Mouse (Mus musculus) MEL (cell line): ENCODE data around the gene Hhex. TPM values are rescaled to one million over a fixed set of nuclear protein-coding genes. Genes with fewer than 3 reads are reported as not detected.
A peak's percentile ranks its signal among the peaks of the same experiment; 100 is the strongest.

Experiments used
- DNase-seq: peaks from one replicate; pipeline ENCODE4 v3.0.0; 2011; ENCODE audit warnings: low read depth, low spot score
- H3K27ac ChIP-seq: 2 replicates; pipeline ENCODE4 v1.5.1; 2012; ENCODE audit warnings: low read depth, mild to moderate bottlenecking, control low read depth, low read length, moderate library complexity; ENCODE audit not compliant: control insufficient read depth
- H3K27me3 ChIP-seq, 2 experiments: fragments of 150-350 bp in 1 of 2; sonication (generic) in 1 of 2; 2 replicates each; pipeline ENCODE4 v1.6.1; 2012; ENCODE audit warnings: low read length in 2 of 2, mild to moderate bottlenecking in 2 of 2, improper control_type of control experiment in 1 of 2, moderate library complexity in 1 of 2; ENCODE audit not compliant: insufficient read depth in 2 of 2, control insufficient read depth in 1 of 2
- H3K36me3 ChIP-seq, 2 experiments: 2 replicates each; pipeline ENCODE4 v1.6.1; 2012 to 2014; ENCODE audit warnings: low read length in 2 of 2, improper control_type of control experiment in 1 of 2, inconsistent platforms in 1 of 2, mild to moderate bottlenecking in 1 of 2; ENCODE audit not compliant: insufficient read depth in 2 of 2, control insufficient read depth in 1 of 2
- H3K4me1 ChIP-seq, 2 experiments: fragments of 150-350 bp in 1 of 2; sonication (generic) in 1 of 2; 2 replicates each; pipeline ENCODE4 v1.6.1; 2012; ENCODE audit warnings: low read length in 2 of 2, improper control_type of control experiment in 1 of 2, mild to moderate bottlenecking in 1 of 2; ENCODE audit not compliant: insufficient read depth in 2 of 2, control insufficient read depth in 1 of 2
- H3K4me3 ChIP-seq, 2 experiments: fragments of 150-350 bp in 1 of 2; sonication (generic) in 1 of 2; 2 replicates each; pipeline ENCODE4 v1.5.1; 2012; ENCODE audit warnings: low read depth in 2 of 2, low read length in 2 of 2, mild to moderate bottlenecking in 2 of 2, moderate library complexity in 2 of 2, control low read depth in 1 of 2, improper control_type of control experiment in 1 of 2; ENCODE audit not compliant: control insufficient read depth in 1 of 2, insufficient read depth in 1 of 2
- H3K79me2 ChIP-seq: 2 replicates; pipeline ENCODE4 v1.6.1; 2012; ENCODE audit warnings: mild to moderate bottlenecking, low read length, moderate library complexity; ENCODE audit not compliant: control insufficient read depth, poor library complexity, insufficient read depth
- H3K9ac ChIP-seq: 2 replicates; pipeline ENCODE4 v1.6.1; 2012; ENCODE audit warnings: low read depth, mild to moderate bottlenecking, control low read depth, low read length, moderate library complexity; ENCODE audit not compliant: control insufficient read depth, poor library complexity, severe bottlenecking
- H3K9me3 ChIP-seq: fragments of 150-350 bp; sonication (generic); replicated peaks from 2 replicates; pipeline ENCODE4 v1.6.1; 2012; ENCODE audit warnings: mild to moderate bottlenecking, low read length, improper control_type of control experiment, moderate library complexity; ENCODE audit not compliant: insufficient read depth
- BHLHE40 ChIP-seq: IDR thresholded peaks from 2 replicates; pipeline ENCODE4 v1.6.1; 2012; ENCODE audit warnings: low read depth, mild to moderate bottlenecking, inconsistent platforms, low read length, improper control_type of control experiment, borderline replicate concordance
- CHD1 ChIP-seq: IDR thresholded peaks from 2 replicates; pipeline ENCODE4 v1.6.1; 2012; ENCODE audit warnings: low read depth, mild to moderate bottlenecking, inconsistent platforms, low read length, improper control_type of control experiment
- CHD2 ChIP-seq: IDR thresholded peaks from 2 replicates; pipeline ENCODE4 v1.6.1; 2011; ENCODE audit warnings: low read length, improper control_type of control experiment
- CTCF ChIP-seq, 3 experiments: IDR thresholded peaks in 2 of 3; conservative IDR thresholded peaks in 1 of 3; 2 replicates each; pipeline ENCODE4 v1.5.1; 2011 to 2012; ENCODE audit warnings: low read length in 3 of 3, low read depth in 2 of 3, mild to moderate bottlenecking in 2 of 3, improper control_type of control experiment in 1 of 3, inconsistent platforms in 1 of 3, mixed read lengths in 1 of 3, moderate library complexity in 1 of 3; ENCODE audit not compliant: control insufficient read depth in 1 of 3, insufficient read depth in 1 of 3, poor library complexity in 1 of 3, severe bottlenecking in 1 of 3
- E2F4 ChIP-seq: IDR thresholded peaks from 2 replicates; pipeline ENCODE4 v1.6.1; 2011; ENCODE audit warnings: low read depth, low read length, improper control_type of control experiment, borderline replicate concordance
- ELF1 ChIP-seq: IDR thresholded peaks from 2 replicates; pipeline ENCODE4 v1.6.1; 2014; ENCODE audit warnings: low read depth, mild to moderate bottlenecking, inconsistent platforms, low read length, improper control_type of control experiment, moderate library complexity
- ETS1 ChIP-seq: IDR thresholded peaks from 2 replicates; pipeline ENCODE4 v1.6.1; 2012; ENCODE audit warnings: low read depth, mild to moderate bottlenecking, inconsistent platforms, low read length, improper control_type of control experiment, moderate library complexity
- GATA1 ChIP-seq: IDR thresholded peaks from 2 replicates; pipeline ENCODE4 v1.6.1; 2011; ENCODE audit warnings: low read depth, low read length, improper control_type of control experiment
- HCFC1 ChIP-seq: IDR thresholded peaks from 2 replicates; pipeline ENCODE4 v1.6.1; 2012; ENCODE audit warnings: low read depth, mild to moderate bottlenecking, inconsistent platforms, low read length, improper control_type of control experiment, moderate library complexity
- JUND ChIP-seq: IDR thresholded peaks from 2 replicates; pipeline ENCODE4 v1.6.1; 2011; ENCODE audit warnings: low read depth, mild to moderate bottlenecking, improper control_type of control experiment, low read length
- KAT2A ChIP-seq: conservative IDR thresholded peaks from 2 replicates; pipeline ENCODE4 v1.6.1; 2012; ENCODE audit warnings: low read depth, low read length, improper control_type of control experiment, inconsistent platforms
- MAFK ChIP-seq: IDR thresholded peaks from 2 replicates; pipeline ENCODE4 v1.6.1; 2011; ENCODE audit warnings: low read depth, mild to moderate bottlenecking, low read length, improper control_type of control experiment, borderline replicate concordance
- MAX ChIP-seq: IDR thresholded peaks from 2 replicates; pipeline ENCODE4 v1.6.1; 2011; ENCODE audit warnings: low read length, improper control_type of control experiment
- MAZ ChIP-seq: IDR thresholded peaks from 2 replicates; pipeline ENCODE4 v1.6.1; 2012; ENCODE audit warnings: low read depth, mild to moderate bottlenecking, inconsistent platforms, low read length, improper control_type of control experiment
- MEF2A ChIP-seq: IDR thresholded peaks from 2 replicates; pipeline ENCODE4 v1.6.1; 2014; ENCODE audit warnings: low read depth, mild to moderate bottlenecking, inconsistent platforms, low read length, improper control_type of control experiment; ENCODE audit not compliant: poor library complexity, insufficient replicate concordance, severe bottlenecking; ENCODE audit errors: extremely low read depth
- MXI1 ChIP-seq: IDR thresholded peaks from 2 replicates; pipeline ENCODE4 v1.6.1; 2011; ENCODE audit warnings: mild to moderate bottlenecking, low read depth, low read length, improper control_type of control experiment
- MYC ChIP-seq: IDR thresholded peaks from 2 replicates; pipeline ENCODE4 v1.6.1; 2011; ENCODE audit warnings: low read depth, mild to moderate bottlenecking, low read length, improper control_type of control experiment, moderate library complexity
- NRF1 ChIP-seq: IDR thresholded peaks from 2 replicates; pipeline ENCODE4 v1.6.1; 2014; ENCODE audit warnings: low read depth, mild to moderate bottlenecking, inconsistent platforms, low read length, improper control_type of control experiment, moderate library complexity; ENCODE audit not compliant: poor library complexity, insufficient read depth, severe bottlenecking
- POLR2A ChIP-seq, 2 experiments: IDR thresholded peaks; 2 replicates each; pipeline ENCODE4 v1.6.1; 2011 to 2012; ENCODE audit warnings: low read length in 2 of 2, mild to moderate bottlenecking in 2 of 2, control low read depth in 1 of 2, improper control_type of control experiment in 1 of 2, low read depth in 1 of 2, moderate library complexity in 1 of 2; ENCODE audit not compliant: control insufficient read depth in 1 of 2, insufficient read depth in 1 of 2, poor library complexity in 1 of 2
- POLR2AphosphoS2 ChIP-seq: IDR thresholded peaks from 2 replicates; pipeline ENCODE4 v1.6.1; 2011; ENCODE audit warnings: low read length, improper control_type of control experiment
- POLR2AphosphoS5 ChIP-seq: IDR thresholded peaks from 2 replicates; pipeline ENCODE4 v1.6.1; 2012; ENCODE audit warnings: low read depth, borderline replicate concordance, mild to moderate bottlenecking, inconsistent platforms, low read length, moderate library complexity, mixed read lengths
- SIN3A ChIP-seq: IDR thresholded peaks from 2 replicates; pipeline ENCODE4 v1.6.1; 2012; ENCODE audit warnings: low read length, improper control_type of control experiment, inconsistent platforms
- SMC3 ChIP-seq: IDR thresholded peaks from 2 replicates; pipeline ENCODE4 v1.6.1; 2011; ENCODE audit warnings: low read depth, low read length, improper control_type of control experiment
- TAL1 ChIP-seq: IDR thresholded peaks from 2 replicates; pipeline ENCODE4 v1.6.1; 2012; ENCODE audit warnings: mild to moderate bottlenecking, inconsistent platforms, low read length, moderate library complexity, mixed read lengths
- TBP ChIP-seq: IDR thresholded peaks from 2 replicates; pipeline ENCODE4 v1.8.0; 2011; ENCODE audit warnings: low read depth, low read length, improper control_type of control experiment
- TCF12 ChIP-seq: IDR thresholded peaks from 2 replicates; pipeline ENCODE4 v1.6.1; 2014; ENCODE audit warnings: low read depth, mild to moderate bottlenecking, inconsistent platforms, low read length, improper control_type of control experiment, moderate library complexity
- USF1 ChIP-seq: IDR thresholded peaks from 2 replicates; pipeline ENCODE4 v1.6.1; 2014; ENCODE audit warnings: low read depth, mild to moderate bottlenecking, inconsistent platforms, low read length, improper control_type of control experiment, moderate library complexity
- ZC3H11A ChIP-seq: IDR thresholded peaks from 2 replicates; pipeline ENCODE4 v1.6.1; 2012; ENCODE audit warnings: low read depth, mild to moderate bottlenecking, inconsistent platforms, low read length, improper control_type of control experiment
- ZKSCAN1 ChIP-seq: IDR thresholded peaks from 2 replicates; pipeline ENCODE4 v1.6.1; 2012; ENCODE audit warnings: low read depth, mild to moderate bottlenecking, inconsistent platforms, low read length, improper control_type of control experiment, moderate library complexity
- ZNF384 ChIP-seq: IDR thresholded peaks from 2 replicates; pipeline ENCODE4 v1.6.1; 2012; ENCODE audit warnings: low read depth, mild to moderate bottlenecking, inconsistent platforms, low read length, improper control_type of control experiment
- polyA plus RNA-seq, 2 experiments: library from polyadenylated mRNA; stranded (reverse) in 1 of 2; unstranded in 1 of 2; fragments of >175 nt in 1 of 2; fragments of >200 nt in 1 of 2; gene quantifications; 2 replicates each; pipeline versions ENCODE4 v1.2.1 to v1.2.4; 2012; ENCODE audit warnings: low replicate concordance in 2 of 2, low read depth in 1 of 2; ENCODE audit not compliant: insufficient read length in 2 of 2, insufficient read depth in 1 of 2, missing spikeins in 1 of 2
- total RNA-seq: library from RNA; depleted of rRNA; stranded (reverse); fragments of 300-350 nt; gene quantifications from 2 replicates; pipeline ENCODE4 v1.2.3, GENCODE M21; 2012

Hhex gene
- total and polyA plus RNA-seq, 3 experiments, result not detected

DNA sequence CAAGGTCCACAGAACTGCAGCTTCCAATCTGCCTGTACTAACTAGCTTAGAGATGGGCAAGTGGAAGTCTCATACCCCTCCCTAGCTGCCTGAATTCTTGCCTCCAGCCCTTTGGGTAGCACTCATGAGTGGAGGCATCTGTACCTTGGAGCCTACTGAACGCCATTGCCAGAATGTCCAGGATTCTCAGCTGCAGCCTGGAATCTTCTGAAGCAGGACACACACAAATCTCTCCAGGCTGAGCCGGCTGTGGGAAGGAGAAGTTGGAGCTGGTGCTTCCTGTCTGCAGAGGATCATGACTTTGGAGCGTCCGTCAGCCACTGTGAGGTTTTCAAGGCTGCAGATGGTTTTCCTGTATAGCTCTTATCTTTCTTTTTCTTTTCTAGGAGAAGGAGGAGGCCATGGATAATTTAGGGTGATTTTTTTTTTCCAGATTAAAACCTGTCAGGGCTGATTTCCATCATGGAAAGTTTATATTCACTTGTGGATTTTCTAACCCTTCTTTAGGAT lies 9.1 kb downstream of the Hhex start:
- DNase-seq, result peak; percentile 28
- H3K27ac ChIP-seq, result no peak overlapping the region
- H3K79me2 ChIP-seq, result no peaks in the 10 kb centered on the region
- peaks cover 0 to 16% of the 10 kb centered on the region in 2 experiments; a peak in 2 of 4 replicates for H3K36me3 ChIP-seq
- no peak overlapping the region for H3K4me3 ChIP-seq
- H3K4me1 ChIP-seq, result peaks cover 2 to 7% of the 10 kb centered on the region in 2 experiments; a peak in 3 of 4 replicates
- H3K27me3 ChIP-seq, result no peaks in the 10 kb centered on the region; a peak in 1 of 4 replicates
- H3K9ac ChIP-seq, result no peak overlapping the region
- TF ChIP-seq MAZ (no peak), MYC (no peak), POLR2AphosphoS5 (no peak), CTCF (IDR thresholded peaks at IDR 0.05 in 2 of 3, conservative IDR thresholded peaks at IDR 0.05 in 1 of 3; ENCODE audit: control insufficient read depth in 1 of 3, insufficient read depth in 1 of 3, low read depth in 2 of 3, low read length in 3 of 3, poor library complexity in 1 of 3, severe bottlenecking in 1 of 3) (no peak), E2F4 (no peak), KAT2A (no peak)
- H3K9me3 ChIP-seq, result no peaks in the 10 kb centered on the region

GRCm38 (mm10) chr19:37448212-37448611 lies 13.6 kb downstream of the Hhex start:
- Histone ChIP-seq H3K9ac (peak overlapping the region; percentile 60), H3K79me2 (no peaks in the 10 kb centered on the region), H3K4me3 (peak overlapping the region; percentile 52 to 67), H3K4me1 (peaks cover 2 to 5% of the 10 kb centered on the region in 2 experiments; a peak in 3 of 4 replicates), H3K27me3 (no peaks in the 10 kb centered on the region), H3K36me3 (peaks cover 0 to 14% of the 10 kb centered on the region in 2 experiments; a peak in 2 of 4 replicates), H3K9me3 (no peaks in the 10 kb centered on the region), H3K27ac (no peak overlapping the region; the same call in 1 of the 2 replicates)
- DNase-seq, result peak; percentile 75
- no peak for TF ChIP-seq SIN3A
- TF ChIP-seq NRF1, result no peak
- no peak for TF ChIP-seq E2F4
- no peak for TF ChIP-seq MEF2A
- TF ChIP-seq POLR2AphosphoS2, result no peak
- no peak for TF ChIP-seq HCFC1
- no peak for TF ChIP-seq CTCF (IDR thresholded peaks at IDR 0.05 in 2 of 3, conservative IDR thresholded peaks at IDR 0.05 in 1 of 3; ENCODE audit: control insufficient read depth in 1 of 3, insufficient read depth in 1 of 3, low read depth in 2 of 3, low read length in 3 of 3, poor library complexity in 1 of 3, severe bottlenecking in 1 of 3)
- TF ChIP-seq ELF1, result no peak
- TF ChIP-seq POLR2A (IDR thresholded peaks at IDR 0.05; ENCODE audit: control insufficient read depth in 1 of 2, insufficient read depth in 1 of 2, low read depth in 1 of 2, low read length in 2 of 2, poor library complexity in 1 of 2), result no peak
- TF ChIP-seq USF1, result no peak
- TF ChIP-seq BHLHE40, result no peak
- TF ChIP-seq ZC3H11A, result no peak
- TF ChIP-seq JUND, result no peak
- TF ChIP-seq KAT2A, result no peak
- TF ChIP-seq CHD1, result 0 out of 2 replicates have a peak, but pooled peaks have one; percentile 22
- 0 out of 2 replicates have a peak, but pooled peaks have one; percentile 17 for TF ChIP-seq ETS1
- 0 out of 2 replicates have a peak, but pooled peaks have one; percentile 29 for TF ChIP-seq TBP
- no peak for TF ChIP-seq ZKSCAN1
- TF ChIP-seq ZNF384, result no peak
- peak; percentile 29; the same call in 1 of the 2 replicates for TF ChIP-seq MXI1
- no peak for TF ChIP-seq TAL1
- TF ChIP-seq TCF12, result 0 out of 2 replicates have a peak, but pooled peaks have one; percentile 21
- TF ChIP-seq GATA1, result no peak
- TF ChIP-seq POLR2AphosphoS5, result no peak
- TF ChIP-seq SMC3, result no peak
- TF ChIP-seq MAX, result no peak
- TF ChIP-seq MAFK, result no peak
- TF ChIP-seq MAZ, result no peak
- TF ChIP-seq CHD2, result no peak
